Mouse (Mus musculus) hindbrain, embryonic 13.5 days (tissue): Measurements from ENCODE around the gene Rnf26. TPM values are rescaled to one million over a fixed set of nuclear protein-coding genes. Genes with fewer than 3 reads are reported as not detected.

Experiments used
- ATAC-seq: fragments of 200-750 bp; cut with Nextera tagmentation; 2 replicates; pipeline ENCODE4 v1.8.0; 2017; ENCODE audit warnings: moderate TSS enrichment; ENCODE audit not compliant: low FRiP score
- H3K27ac ChIP-seq: fragments of 300-500 bp; sonication (generic); 2 replicates; pipeline ENCODE4 v1.5.1; 2015; ENCODE audit warnings: inconsistent platforms, mild to moderate bottlenecking, moderate library complexity
- H3K27me3 ChIP-seq: fragments of 300-500 bp; sonication (generic); 2 replicates; pipeline ENCODE4 v1.6.1; 2015; ENCODE audit warnings: mild to moderate bottlenecking, inconsistent platforms
- H3K36me3 ChIP-seq: fragments of 300-500 bp; sonication (generic); 2 replicates; pipeline ENCODE4 v1.6.1; 2015; ENCODE audit warnings: mild to moderate bottlenecking, inconsistent platforms
- H3K4me1 ChIP-seq: fragments of 300-500 bp; sonication (generic); replicated peaks from 2 replicates; pipeline ENCODE4 v1.6.1; 2015; ENCODE audit warnings: inconsistent platforms
- H3K4me2 ChIP-seq: fragments of 300-500 bp; sonication (generic); 2 replicates; pipeline ENCODE4 v1.6.1; 2015; ENCODE audit warnings: inconsistent platforms, mild to moderate bottlenecking, moderate library complexity
- H3K4me3 ChIP-seq: fragments of 300-500 bp; sonication (generic); 2 replicates; pipeline ENCODE4 v1.5.1; 2015; ENCODE audit warnings: mild to moderate bottlenecking, inconsistent platforms
- H3K9ac ChIP-seq: fragments of 300-500 bp; sonication (generic); 2 replicates; pipeline ENCODE4 v1.6.1; 2015; ENCODE audit warnings: mild to moderate bottlenecking, inconsistent platforms
- H3K9me3 ChIP-seq: fragments of 300-500 bp; sonication (generic); 2 replicates; pipeline ENCODE4 v1.6.1; 2016; ENCODE audit warnings: inconsistent platforms
- WGBS: fragments of 180-500 bp; shearing (Covaris S2); methylation state at CpG from one replicate; pipeline ENCODE4 v1.1.7; 2015; 5-methylcytosine and 5-hydroxymethylcytosine counted together
- polyA plus RNA-seq: library from polyadenylated mRNA; unstranded; fragments of >200 nt; fragmentation: Nextera tagmentation; extraction: Ambion mirVana; gene quantifications from 2 replicates; pipeline ENCODE4 v1.2.1, GENCODE M21; 2015

The Rnf26 gene
- polyA plus RNA-seq: 27.9 and 29.2 TPM in 2 replicates

DNA sequence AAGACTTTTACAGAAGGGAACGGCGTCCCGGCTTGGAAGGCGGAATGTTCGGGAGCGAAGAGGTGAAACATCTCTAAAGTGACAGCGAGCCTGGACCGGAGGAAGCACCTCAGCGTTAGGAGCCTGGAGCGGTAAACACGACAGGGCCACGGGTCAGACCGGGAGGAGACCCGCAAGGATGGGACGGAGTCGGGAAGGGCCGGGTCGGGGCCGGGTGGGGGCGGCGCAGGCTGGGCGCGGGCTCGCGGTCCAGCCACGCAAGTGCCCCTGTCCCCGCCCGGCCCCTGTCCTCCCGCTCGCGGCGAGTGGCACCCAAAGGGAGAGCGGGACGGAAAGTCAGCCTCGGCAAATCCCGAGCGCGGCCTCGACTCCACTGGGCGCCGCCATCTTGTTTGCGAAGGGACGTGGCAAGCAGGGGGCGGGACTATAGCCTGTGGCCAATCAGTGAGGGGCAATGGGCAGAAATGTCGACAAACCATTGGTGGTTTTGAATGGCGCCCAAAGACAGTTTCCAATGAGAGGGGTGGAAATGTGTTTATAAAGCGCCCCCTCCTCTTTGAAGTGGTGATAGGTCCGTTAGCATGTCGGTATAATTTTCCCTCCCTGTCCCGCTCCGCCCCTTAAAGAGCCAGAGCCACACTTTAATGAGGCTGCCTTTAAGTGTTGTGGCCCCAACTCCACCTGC, at the start of gene Rnf26, which contains the start of gene Gm49380:
Gene Rnf26, minus strand, starts transcription at position 413 of the 685 bp plus-strand sequence.
Gene Gm49380, minus strand, starts transcription at position 396 of the 685 bp plus-strand sequence.
- WGBS: under 1% methylated on average over 51 of the region's 51 CpGs
- peak; percentile 96 for ATAC-seq
- H3K36me3 ChIP-seq: no peaks in the 10 kb centered on the region
- H3K4me3 ChIP-seq: peak within 1 kb of the TSS; percentile 71
- peak within 1 kb of the TSS; percentile 62 for H3K4me2 ChIP-seq
- peak within 1 kb of the TSS; percentile 64 for H3K27ac ChIP-seq
- no peaks in the 10 kb centered on the region for H3K27me3 ChIP-seq
- peak within 1 kb of the TSS; percentile 77 for H3K9ac ChIP-seq
- H3K4me1 ChIP-seq: peaks cover 40% of the 10 kb centered on the region
- H3K9me3 ChIP-seq: no peaks in the 10 kb centered on the region

- H3K9ac ChIP-seq: no peak overlapping the region
- no peak overlapping the region for H3K27ac ChIP-seq
- no peaks in the 10 kb centered on the region for H3K9me3 ChIP-seq
- H3K4me1 ChIP-seq: no peaks in the 10 kb centered on the region
- no peaks in the 10 kb centered on the region for H3K27me3 ChIP-seq
- no peak overlapping the region for H3K4me3 ChIP-seq
- no peak overlapping the region for H3K4me2 ChIP-seq
- ATAC-seq: no peak
- peaks cover 87% of the 10 kb centered on the region for H3K36me3 ChIP-seq
- WGBS: 85% methylated on average over 3 of the region's 3 CpGs
These were observed 46.6 kb upstream of the Rnf26 start for GRCm38 (mm10) chr9:44159886-44160285.

GRCm38 (mm10) chr9:44147290-44147689, 34.0 kb upstream of the Rnf26 start:
- Histone ChIP-seq H3K9me3 (no peaks in the 10 kb centered on the region), H3K4me2 (no peak overlapping the region), H3K27ac (no peak overlapping the region), H3K36me3 (peaks cover 65% of the 10 kb centered on the region), H3K27me3 (no peaks in the 10 kb centered on the region), H3K4me3 (no peak overlapping the region), H3K9ac (no peak overlapping the region), H3K4me1 (no peaks in the 10 kb centered on the region)
- 70% methylated on average over 3 of the region's 3 CpGs for WGBS
- no peak for ATAC-seq

GRCm38 (mm10) chr9:44144718-44145060, 31.4 kb upstream of the Rnf26 start:
- H3K27me3 ChIP-seq: no peaks in the 10 kb centered on the region
- no peak overlapping the region for H3K4me2 ChIP-seq
- peaks cover 55% of the 10 kb centered on the region for H3K36me3 ChIP-seq

DNA sequence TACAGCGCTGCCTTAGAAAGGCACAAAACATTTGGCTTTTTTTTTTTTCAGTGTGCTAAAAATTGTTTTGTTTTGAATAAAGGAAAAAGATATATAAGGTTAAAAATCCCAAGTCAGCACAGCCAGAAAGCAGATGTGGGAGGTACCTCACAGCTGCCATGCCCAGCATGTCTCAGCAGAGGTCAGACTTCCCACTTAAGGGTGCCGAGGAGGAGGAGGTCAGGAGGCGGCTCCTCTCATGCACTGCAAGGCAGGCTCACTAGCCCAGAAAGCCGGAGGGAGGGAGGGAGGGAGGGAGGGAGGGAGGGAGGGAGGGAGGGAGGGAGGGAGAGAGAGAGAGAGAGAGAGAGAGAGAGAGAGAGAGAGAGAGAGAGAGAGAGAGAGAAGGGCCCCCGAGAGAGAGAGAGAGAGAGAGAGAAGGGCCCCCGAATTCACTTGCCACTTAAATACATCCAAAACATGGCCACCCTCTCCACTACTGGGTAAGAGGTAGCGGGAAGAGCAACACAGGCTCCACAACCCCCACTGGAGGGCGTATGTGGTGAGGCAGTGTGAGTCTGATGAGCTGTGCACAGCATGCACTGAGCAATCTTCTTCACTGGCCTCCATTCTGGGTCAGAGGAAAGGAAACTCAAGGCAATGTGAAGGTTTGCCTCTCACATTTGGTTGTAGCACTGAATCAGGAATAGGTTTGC, 30.9 kb upstream of the Rnf26 start:
- H3K4me2 ChIP-seq: no peak overlapping the region
- 39% methylated on average over 6 of the region's 8 CpGs for WGBS
- H3K4me3 ChIP-seq: no peak overlapping the region
- no peaks in the 10 kb centered on the region for H3K4me1 ChIP-seq
- H3K36me3 ChIP-seq: peaks cover 55% of the 10 kb centered on the region
- H3K27ac ChIP-seq: no peak overlapping the region
- ATAC-seq: no peak
- no peak overlapping the region for H3K9ac ChIP-seq
- H3K9me3 ChIP-seq: no peaks in the 10 kb centered on the region
- H3K27me3 ChIP-seq: no peaks in the 10 kb centered on the region

More at GRCm38 (mm10) chr9:44144718-44145060, 31.4 kb upstream of the Rnf26 start:
- H3K9ac ChIP-seq: no peak overlapping the region
- no peaks in the 10 kb centered on the region for H3K4me1 ChIP-seq
- no peak overlapping the region for H3K4me3 ChIP-seq
- no peak for ATAC-seq
- no peaks in the 10 kb centered on the region for H3K9me3 ChIP-seq
- no peak overlapping the region for H3K27ac ChIP-seq

DNA sequence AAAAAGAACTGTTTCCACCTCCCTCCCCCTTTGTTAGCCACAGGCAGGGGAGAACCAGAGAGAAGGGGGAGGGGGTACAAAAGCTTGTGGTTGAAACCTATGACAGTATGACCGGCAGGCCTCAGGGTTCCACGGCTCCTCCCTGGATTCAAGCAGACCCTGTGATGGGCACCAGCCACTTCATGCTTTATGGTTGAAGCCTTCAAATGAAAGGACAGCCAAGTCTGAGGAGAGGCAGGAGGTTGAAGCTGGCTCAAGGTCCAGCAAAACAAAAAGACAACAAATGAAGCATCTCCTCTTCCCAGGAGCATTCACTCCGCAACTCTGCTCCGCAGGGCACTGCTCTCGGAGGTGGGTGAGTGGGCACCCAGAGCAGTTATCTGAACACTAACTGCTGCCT, 30.1 kb upstream of the Rnf26 start:
- 71% methylated on average over 5 of the region's 5 CpGs for WGBS
- H3K9ac ChIP-seq: no peak overlapping the region
- H3K36me3 ChIP-seq: peaks cover 49% of the 10 kb centered on the region

DNA sequence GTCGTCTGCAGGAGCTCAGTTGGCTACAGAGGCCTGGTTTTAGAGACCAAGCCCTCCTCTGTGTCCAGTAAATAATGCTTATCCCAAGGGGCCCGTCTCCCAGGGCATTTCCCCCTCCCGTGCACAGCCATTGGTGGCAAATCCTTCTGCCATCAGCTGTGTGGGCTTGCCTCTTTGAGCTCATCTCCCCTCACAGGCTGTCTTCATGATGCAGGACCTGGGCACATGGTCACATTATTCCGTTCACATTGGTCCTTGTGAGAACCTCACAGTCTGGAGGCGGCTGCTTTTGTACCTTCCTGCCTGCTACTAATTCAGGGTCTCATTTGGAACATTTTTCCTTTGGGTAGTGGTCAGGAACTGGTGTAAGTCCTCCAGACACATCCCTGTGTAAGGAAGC, 28.6 kb upstream of the Rnf26 start:
- no peak for ATAC-seq
- Histone ChIP-seq H3K4me1 (0 out of 2 replicates have a peak, but pooled peaks cover 3% of the 10 kb centered on the region), H3K9me3 (no peaks in the 10 kb centered on the region), H3K4me3 (no peak overlapping the region), H3K9ac (no peak overlapping the region), H3K4me2 (no peak overlapping the region), H3K27ac (no peak overlapping the region), H3K36me3 (peaks cover 46% of the 10 kb centered on the region), H3K27me3 (peaks cover 2% of the 10 kb centered on the region; the same call in 1 of the 2 replicates)
- 69% methylated on average over 5 of the region's 5 CpGs for WGBS

More for the DNA sequence above, 30.1 kb upstream of the Rnf26 start:
- Histone ChIP-seq H3K27me3 (no peaks in the 10 kb centered on the region), H3K4me2 (no peak overlapping the region), H3K4me1 (0 out of 2 replicates have a peak, but pooled peaks cover 3% of the 10 kb centered on the region), H3K27ac (peak overlapping the region; percentile 4; the same call in 1 of the 2 replicates), H3K9me3 (no peaks in the 10 kb centered on the region), H3K4me3 (no peak overlapping the region)
- no peak for ATAC-seq

DNA sequence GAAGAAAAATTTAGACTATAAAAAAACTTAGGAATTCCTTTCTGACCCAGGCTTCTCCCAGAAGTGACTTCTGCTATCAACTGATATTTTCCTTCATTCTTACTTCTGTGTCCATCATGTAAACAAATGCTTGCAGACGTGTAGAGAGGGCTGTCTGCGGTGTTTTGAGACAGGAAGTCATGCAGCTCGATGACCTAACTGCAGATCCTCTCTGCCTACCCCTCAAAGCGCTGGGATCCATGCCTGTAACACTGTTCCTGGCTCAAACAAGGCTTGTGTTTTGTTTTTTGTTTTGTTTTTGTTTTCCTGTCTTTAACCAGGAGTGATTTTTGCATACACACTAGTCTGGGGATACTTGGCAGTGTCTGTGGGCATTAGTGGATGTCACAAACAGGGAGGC, 24.5 kb upstream of the Rnf26 start:
- H3K9ac ChIP-seq: no peak overlapping the region
- no peak overlapping the region for H3K4me3 ChIP-seq
- H3K27me3 ChIP-seq: peaks cover 43% of the 10 kb centered on the region
- no peak overlapping the region for H3K4me2 ChIP-seq
- WGBS: 81% methylated on average over 4 of the region's 4 CpGs
- no peaks in the 10 kb centered on the region for H3K9me3 ChIP-seq
- H3K4me1 ChIP-seq: peaks cover 38% of the 10 kb centered on the region
- no peak overlapping the region for H3K27ac ChIP-seq
- no peak for ATAC-seq
- peaks cover 24% of the 10 kb centered on the region for H3K36me3 ChIP-seq

GRCm38 (mm10) chr9:44135731-44136411, 22.6 kb upstream of the Rnf26 start:
- H3K36me3 ChIP-seq: peaks cover 14% of the 10 kb centered on the region; the same call in 1 of the 2 replicates
- peaks cover 63% of the 10 kb centered on the region for H3K27me3 ChIP-seq
- H3K9ac ChIP-seq: peak overlapping the region; percentile 74; the same call in 1 of the 2 replicates
- peaks cover 44% of the 10 kb centered on the region for H3K4me1 ChIP-seq
- peak overlapping the region; percentile 48 for H3K4me3 ChIP-seq
- 0 out of 2 replicates have a peak overlapping the region, but pooled peaks have one; percentile 2 for H3K27ac ChIP-seq
- no peaks in the 10 kb centered on the region for H3K9me3 ChIP-seq
- H3K4me2 ChIP-seq: peak overlapping the region; percentile 69
- ATAC-seq: 0 out of 2 replicates have a peak, but pooled peaks have one; percentile 21
- 63% methylated on average over 7 of the region's 7 CpGs for WGBS

- peak overlapping the region; percentile 74 for H3K9ac ChIP-seq
- peaks cover 8% of the 10 kb centered on the region; the same call in 1 of the 2 replicates for H3K36me3 ChIP-seq
- H3K27me3 ChIP-seq: peaks cover 70% of the 10 kb centered on the region
- no peaks in the 10 kb centered on the region for H3K9me3 ChIP-seq
- H3K4me1 ChIP-seq: peaks cover 52% of the 10 kb centered on the region
- peak overlapping the region; percentile 48 for H3K4me3 ChIP-seq
- H3K27ac ChIP-seq: peak overlapping the region; percentile 32; the same call in 1 of the 2 replicates
- ATAC-seq: no peak
- peak overlapping the region; percentile 69 for H3K4me2 ChIP-seq
- 3% methylated on average over 49 of the region's 49 CpGs for WGBS
These were observed 21.8 kb upstream of the Rnf26 start for GRCm38 (mm10) chr9:44134851-44135730.

DNA sequence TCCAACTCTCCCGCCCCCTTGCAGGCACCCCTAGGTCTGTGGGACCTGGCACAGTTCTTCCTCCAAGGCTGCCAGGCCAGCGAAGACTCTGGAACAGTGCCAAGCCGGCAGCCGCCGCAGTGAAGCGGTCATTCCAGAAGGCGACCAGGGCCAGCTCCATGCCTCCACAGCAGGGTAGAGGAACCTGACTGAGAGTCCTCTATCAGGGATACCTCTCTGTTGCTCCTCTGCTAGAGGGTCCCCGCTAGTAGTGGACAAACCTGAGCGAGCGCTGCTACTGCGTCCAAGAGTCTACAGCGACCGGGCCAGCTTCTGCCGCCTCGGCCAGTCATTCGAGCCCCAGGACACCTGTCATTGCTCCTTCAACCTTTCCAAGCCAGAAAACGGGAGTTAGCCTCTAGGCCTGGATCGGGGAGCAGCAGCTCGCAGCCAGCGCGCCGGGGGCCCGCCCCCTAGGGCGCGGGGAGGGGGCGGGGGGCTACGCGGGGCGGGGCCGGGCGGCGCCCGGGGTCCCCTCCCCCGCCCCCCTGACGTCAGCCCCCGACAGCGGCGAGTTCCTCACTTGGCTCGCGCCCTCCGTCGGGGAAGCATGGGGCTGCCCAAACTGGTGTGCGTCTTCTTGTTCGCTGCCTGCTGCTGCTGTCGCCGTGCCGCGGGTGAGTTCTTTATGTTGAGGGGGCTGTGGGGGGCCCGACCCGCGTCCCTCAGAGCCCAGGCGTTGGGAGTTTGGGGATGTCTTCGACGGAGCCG, 21.0 kb upstream of the Rnf26 start, which contains the start of gene Mcam:
Gene Mcam, plus strand, starts transcription at position 369 of the 750 bp plus-strand sequence.
- peak within 1 kb of the TSS; percentile 55 for H3K27ac ChIP-seq

More for the DNA sequence above, 21.0 kb upstream of the Rnf26 start, which contains the start of gene Mcam:
- Histone ChIP-seq H3K9me3 (no peaks in the 10 kb centered on the region), H3K4me2 (peak within 1 kb of the TSS; percentile 69), H3K9ac (peak within 1 kb of the TSS; percentile 74), H3K36me3 (0 out of 2 replicates have a peak, but pooled peaks cover under 1% of the 10 kb centered on the region), H3K4me3 (peak within 1 kb of the TSS; percentile 48), H3K27me3 (peaks cover 75% of the 10 kb centered on the region), H3K4me1 (peaks cover 59% of the 10 kb centered on the region)
- WGBS: under 1% methylated on average over 31 of the region's 55 CpGs
- 0 out of 2 replicates have a peak, but pooled peaks have one; percentile 34 for ATAC-seq
